Mouse (Mus musculus): ENCODE measurements at regions not wholly inside any gene's neighbourhood (a gene's known extent, or its start where the extent isn't known, plus 50 kb on each side); places are given as distances from the start of the nearest gene placed in this dataset.

- ChIA-PET CTCF (no interaction called here), POLR2A (interaction anchor here in 1 of 4 experiments (0.6 to 0.7 kb wide), 2 partner anchors 18 to 162 kb away, joined by 3 to 4 read pairs; no protein-coding TSS in a partner anchor)
Observed at GRCm38 (mm10) chr17:15991916-15992315, 161.1 kb upstream of the Rgmb start.

- ChIA-PET POLR2A (interaction anchor here in 2 of 4 experiments (0.7 to 1.0 kb wide), 2 partner anchors 164 to 748 kb away, joined by 4 to 5 read pairs; no protein-coding TSS in a partner anchor), CTCF (interaction anchor here in 1 of 4 experiments (0.6 kb wide), 1 partner anchor 123 kb away, joined by 4 read pairs; no protein-coding TSS in a partner anchor)
Observed at GRCm38 (mm10) chr17:15990303-15990702, 159.5 kb upstream of the Rgmb start.

GRCm38 (mm10) chr17:15981558-15981957, 150.7 kb upstream of the Rgmb start:
- CTCF ChIA-PET: no interaction called here
- POLR2A ChIA-PET: no interaction called here

GRCm38 (mm10) chr17:15977374-15978031, 146.7 kb upstream of the Rgmb start:
- CTCF ChIA-PET: no interaction called here
- POLR2A ChIA-PET: no interaction called here

GRCm38 (mm10) chr17:15971351-15971685, 140.5 kb upstream of the Rgmb start:
- ChIA-PET POLR2A (no interaction called here), CTCF (no interaction called here)

GRCm38 (mm10) chr17:15970481-15971350, 139.9 kb upstream of the Rgmb start:
- POLR2A ChIA-PET: no interaction called here

GRCm38 (mm10) chr17:15968331-15968730, 137.5 kb upstream of the Rgmb start:
- ChIA-PET CTCF (no interaction called here), POLR2A (no interaction called here)

More at GRCm38 (mm10) chr17:15970481-15971350, 139.9 kb upstream of the Rgmb start:
- CTCF ChIA-PET: no interaction called here

- CTCF ChIA-PET: no interaction called here
- POLR2A ChIA-PET: no interaction called here
Observed at GRCm38 (mm10) chr17:15955656-15956055, 124.8 kb upstream of the Rgmb start.

- CTCF ChIA-PET: no interaction called here
- POLR2A ChIA-PET: no interaction called here
Observed at GRCm38 (mm10) chr17:15951641-15952040, 120.8 kb upstream of the Rgmb start.

GRCm38 (mm10) chr17:15949753-15950152, 118.9 kb upstream of the Rgmb start:
- POLR2A ChIA-PET: interaction anchor here in 1 of 4 experiments (1.2 kb wide), 1 partner anchor 204 kb away, joined by 3 read pairs; no protein-coding TSS in a partner anchor

GRCm38 (mm10) chr17:15942378-15942777, 111.5 kb upstream of the Rgmb start:
- CTCF ChIA-PET: interaction anchor here in 1 of 4 experiments (0.6 kb wide), 1 partner anchor 74 kb away, joined by 3 read pairs; no protein-coding TSS in a partner anchor
- POLR2A ChIA-PET: interaction anchor here in 1 of 4 experiments (0.6 kb wide), 2 partner anchors 135 to 364 kb away, joined by 3 to 8 read pairs; no protein-coding TSS in a partner anchor

More at GRCm38 (mm10) chr17:15949753-15950152, 118.9 kb upstream of the Rgmb start:
- CTCF ChIA-PET: no interaction called here

- POLR2A ChIA-PET: interaction anchor here in 1 of 4 experiments (0.6 to 0.9 kb wide), 2 partner anchors 48 to 330 kb away, joined by 3 read pairs; no protein-coding TSS in a partner anchor
- CTCF ChIA-PET: no interaction called here
Observed at GRCm38 (mm10) chr17:15918609-15919008, 87.8 kb upstream of the Rgmb start.

- CTCF ChIA-PET: no interaction called here
- POLR2A ChIA-PET: interaction anchor here in 1 of 4 experiments (0.6 kb wide), 1 partner anchor 11 kb away, joined by 4 read pairs; no protein-coding TSS in a partner anchor
Observed at GRCm38 (mm10) chr17:15898689-15899419, 68.0 kb upstream of the Rgmb start.

GRCm38 (mm10) chr17:15895968-15896367, 65.1 kb upstream of the Rgmb start:
- CTCF ChIA-PET: no interaction called here
- POLR2A ChIA-PET: interaction anchor here in 1 of 4 experiments (0.6 kb wide), 1 partner anchor 87 kb away, joined by 6 read pairs; no protein-coding TSS in a partner anchor

- ChIA-PET CTCF (no interaction called here), POLR2A (no interaction called here)
Observed at GRCm38 (mm10) chr17:15891896-15892675, 61.2 kb upstream of the Rgmb start.

GRCm38 (mm10) chr17:15890595-15891140, 59.8 kb upstream of the Rgmb start:
- POLR2A ChIA-PET: no interaction called here
- CTCF ChIA-PET: no interaction called here

GRCm38 (mm10) chr17:15882803-15883202, 52.0 kb upstream of the Rgmb start:
- ChIA-PET POLR2A (no interaction called here), CTCF (no interaction called here)

- CTCF ChIA-PET: no interaction called here
- POLR2A ChIA-PET: no interaction called here
Observed at GRCm38 (mm10) chr17:15882245-15882644, 51.4 kb upstream of the Rgmb start.
